Mouse (Mus musculus) adrenal gland, postnatal 25 days (tissue): ENCODE data around the gene Ern1. TPM values are rescaled to one million over a fixed set of nuclear protein-coding genes. Genes with fewer than 3 reads are reported as not detected.
"Not testable (repeated sequence)": the region's sequence is repeated elsewhere in the genome, so short reads cannot be mapped to it uniquely, and the experiment has no call there.

ENCODE experiments used
- DNase-seq: peaks from one replicate; pipeline ENCODE4 v3.0.0; 2021; ENCODE audit warnings: mixed read lengths
- total RNA-seq: library from RNA; stranded (reverse); gene quantifications from 2 replicates; pipeline ENCODE4 v1.2.3, GENCODE M21; 2021

Gene Ern1
- total RNA-seq, 1 experiment from 2014 or later: 122 TPM

GRCm38 (mm10) chr11:106480530-106480885 lies 7.1 kb downstream of the Ern1 start:
- no peak for DNase-seq

DNA sequence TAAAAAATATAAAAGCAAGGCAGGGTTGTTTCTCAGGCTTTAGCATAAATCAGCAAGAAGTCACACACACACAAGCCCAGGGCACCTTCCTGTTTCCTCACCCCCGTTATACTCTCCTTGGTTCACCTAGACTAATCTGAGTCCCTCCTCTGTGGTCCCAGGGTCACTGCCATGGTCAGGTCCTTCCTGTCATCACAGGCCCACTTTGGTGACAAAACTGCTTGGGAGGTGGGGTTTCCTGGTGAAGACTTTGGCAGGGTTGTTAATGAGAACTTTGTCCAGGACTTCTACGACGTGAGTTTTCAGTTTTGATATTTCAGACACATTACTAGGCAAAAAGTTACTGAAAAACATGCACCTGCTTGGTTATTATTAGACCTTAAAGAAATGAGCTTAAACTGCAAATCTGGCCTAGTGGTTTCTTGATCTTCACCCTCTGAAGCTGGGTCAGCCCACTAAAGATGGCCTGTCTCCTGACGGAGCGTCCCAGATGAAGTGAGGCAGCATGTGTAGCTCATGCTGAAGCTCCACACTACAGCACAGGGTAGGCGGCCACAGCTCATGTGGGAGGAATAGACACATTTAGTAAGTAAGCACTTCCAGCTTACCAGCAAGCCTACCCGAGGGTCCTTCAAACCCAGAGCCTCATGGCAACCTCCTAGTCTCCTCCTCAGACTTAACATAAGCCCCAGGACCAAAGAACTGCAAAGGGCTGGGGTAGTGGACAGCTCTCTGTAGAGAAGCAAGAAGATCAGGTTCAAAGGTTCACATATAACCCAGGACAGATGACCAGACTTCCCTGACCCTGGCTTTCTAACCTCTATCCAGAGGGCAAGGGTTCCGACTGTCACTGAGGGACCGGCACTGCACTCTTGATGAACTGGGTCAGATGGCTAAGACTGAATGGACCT lies 7.8 kb downstream of the Ern1 start:
- no peak for DNase-seq

GRCm38 (mm10) chr11:106478745-106479144 lies 8.9 kb downstream of the Ern1 start:
- DNase-seq: no peak

GRCm38 (mm10) chr11:106477505-106478160 lies 10.0 kb downstream of the Ern1 start:
- no peak for DNase-seq

- DNase-seq: no peak
Measured at GRCm38 (mm10) chr11:106475309-106475708, 12.3 kb downstream of the Ern1 start.

DNA sequence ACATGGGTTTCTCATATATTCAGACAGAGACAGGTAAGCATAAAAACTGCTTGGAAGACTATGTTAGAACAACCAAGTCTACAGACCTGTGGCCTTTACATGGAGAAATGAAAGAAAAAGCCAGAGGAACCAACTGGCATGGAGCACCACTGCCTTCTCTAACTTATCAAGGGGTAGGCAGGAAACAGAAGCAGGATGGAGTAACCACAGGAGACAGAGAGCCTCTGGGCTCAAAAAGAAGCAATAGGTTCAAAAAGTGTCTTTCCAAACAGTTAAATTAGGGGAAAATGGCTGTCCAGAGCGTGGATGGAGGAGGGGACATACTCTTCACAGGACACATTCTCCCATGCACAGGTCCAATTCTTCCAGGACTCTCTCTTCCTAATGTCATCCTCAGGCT lies 16.0 kb downstream of the Ern1 start:
- DNase-seq: no peak

GRCm38 (mm10) chr11:106468509-106468908 lies 19.1 kb downstream of the Ern1 start:
- DNase-seq: no peak

- DNase-seq: no peak
Measured at GRCm38 (mm10) chr11:106465932-106466331, 21.7 kb downstream of the Ern1 start.

- DNase-seq: no peak
Measured at GRCm38 (mm10) chr11:106465545-106465903, 22.1 kb downstream of the Ern1 start.

DNA sequence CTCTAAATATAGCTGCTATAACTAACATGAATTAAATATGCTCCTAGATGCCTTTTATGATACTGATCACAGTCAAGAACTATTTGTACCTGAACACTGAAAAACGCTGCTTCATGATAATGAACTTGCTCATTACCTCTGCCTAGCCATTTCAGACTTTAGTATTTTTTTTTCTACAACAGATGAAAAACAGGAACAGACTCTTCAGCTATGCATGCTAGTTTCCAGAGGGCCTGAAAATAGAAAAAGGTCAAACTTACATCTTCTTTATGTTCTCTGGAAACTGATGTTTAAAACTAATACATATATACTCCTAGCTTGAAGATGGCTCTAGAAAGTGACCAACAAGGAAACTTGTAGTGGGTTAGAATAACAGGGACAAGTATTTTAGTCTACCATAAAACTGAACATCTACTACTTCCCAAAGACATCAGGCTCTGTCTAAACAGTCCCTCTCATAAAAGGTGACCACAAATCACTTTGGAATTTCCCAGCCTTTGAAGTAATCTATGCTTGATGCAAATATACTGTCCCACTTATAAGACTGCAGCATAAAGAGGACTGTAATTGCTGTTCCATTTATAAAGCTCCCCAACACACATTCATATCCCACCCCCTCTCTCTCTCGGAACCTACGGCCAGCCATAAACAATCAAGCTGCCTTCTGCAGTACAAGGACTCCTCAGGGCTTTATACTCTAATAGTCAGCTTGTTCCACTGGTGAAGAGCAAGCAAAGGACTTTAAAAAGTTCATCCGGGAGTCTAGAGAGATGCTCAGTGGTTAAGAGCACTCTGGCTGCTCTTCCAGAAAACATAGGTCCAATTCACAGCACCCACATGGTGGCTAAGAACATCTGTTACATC lies 22.7 kb downstream of the Ern1 start:
- no peak for DNase-seq

DNA sequence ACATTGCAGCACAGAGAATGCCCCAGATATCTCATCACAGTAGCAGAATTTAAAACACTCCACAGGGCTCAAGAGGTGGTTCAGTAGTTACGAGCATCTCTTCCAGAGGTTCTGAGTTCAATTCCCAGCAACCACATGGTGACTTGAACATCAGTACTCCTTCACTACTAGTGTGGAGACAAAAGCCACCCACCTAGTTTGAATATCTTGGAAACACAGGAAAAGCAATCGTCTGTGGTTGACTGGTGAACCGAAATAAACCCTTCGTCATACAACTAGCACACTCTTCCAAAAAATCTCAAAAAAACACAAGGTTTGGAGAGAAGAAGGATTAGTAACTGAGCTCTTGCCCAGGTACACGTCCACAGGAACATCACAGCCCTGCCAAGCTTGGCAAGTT lies 23.8 kb downstream of the Ern1 start:
- no peak for DNase-seq

DNA sequence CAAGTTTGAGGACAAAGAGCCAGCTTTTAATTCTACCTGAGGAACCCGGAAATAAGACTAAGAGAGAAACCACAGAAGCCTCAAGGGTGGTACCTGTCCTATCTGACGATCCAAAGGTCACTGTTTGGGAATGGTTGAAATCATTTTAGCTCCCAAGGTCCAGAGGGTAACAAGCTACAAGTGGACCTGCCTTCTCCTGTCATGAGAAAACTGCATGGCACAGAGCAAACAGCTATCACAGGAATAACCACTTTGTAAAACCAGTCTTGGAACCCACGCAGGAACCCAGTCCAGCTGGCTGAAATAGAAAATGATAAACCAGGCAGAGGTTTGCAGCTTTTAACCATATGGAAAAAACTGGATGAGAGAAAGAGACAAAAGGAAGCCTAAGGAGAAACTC lies 25.3 kb downstream of the Ern1 start:
- no peak for DNase-seq

DNA sequence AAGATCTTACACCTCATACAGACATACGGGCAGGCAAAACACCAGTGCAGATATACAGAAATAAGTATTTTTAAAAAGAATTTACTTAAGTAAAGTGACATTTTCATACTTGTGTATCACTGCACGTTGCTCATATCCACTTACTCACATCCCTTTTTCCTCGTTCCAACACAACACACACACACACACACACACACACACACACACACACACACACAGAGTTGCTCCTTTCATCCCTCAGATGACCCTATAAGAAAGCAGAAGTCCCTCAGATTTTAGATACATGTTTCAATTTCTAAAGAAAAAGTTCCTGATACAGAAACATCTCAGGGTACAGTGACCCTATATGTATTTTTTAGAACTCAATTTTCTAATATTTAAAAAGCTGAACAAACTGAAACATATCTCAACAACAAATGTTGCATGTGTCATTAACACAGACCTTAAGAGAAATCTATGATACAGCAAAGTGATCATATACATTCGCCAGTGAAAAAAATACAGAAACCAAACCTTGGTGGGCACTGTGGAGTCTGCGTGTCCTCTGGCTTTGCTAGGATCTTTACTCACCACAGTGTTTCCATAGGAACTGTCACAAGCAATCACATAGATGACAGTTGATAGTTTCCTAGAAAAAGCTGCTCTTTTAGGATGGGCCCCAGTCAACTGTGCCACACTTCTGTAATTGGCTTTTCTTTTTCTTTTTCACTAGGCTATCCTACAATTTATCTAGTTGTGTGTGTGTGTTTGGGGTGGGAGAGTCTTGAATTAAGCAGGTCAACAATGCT lies 26.3 kb downstream of the Ern1 start:
- no peak for DNase-seq

GRCm38 (mm10) chr11:106460671-106461070 lies 27.0 kb downstream of the Ern1 start:
- no peak for DNase-seq

- DNase-seq: no peak
Measured at GRCm38 (mm10) chr11:106458540-106458939, 29.1 kb downstream of the Ern1 start.

DNA sequence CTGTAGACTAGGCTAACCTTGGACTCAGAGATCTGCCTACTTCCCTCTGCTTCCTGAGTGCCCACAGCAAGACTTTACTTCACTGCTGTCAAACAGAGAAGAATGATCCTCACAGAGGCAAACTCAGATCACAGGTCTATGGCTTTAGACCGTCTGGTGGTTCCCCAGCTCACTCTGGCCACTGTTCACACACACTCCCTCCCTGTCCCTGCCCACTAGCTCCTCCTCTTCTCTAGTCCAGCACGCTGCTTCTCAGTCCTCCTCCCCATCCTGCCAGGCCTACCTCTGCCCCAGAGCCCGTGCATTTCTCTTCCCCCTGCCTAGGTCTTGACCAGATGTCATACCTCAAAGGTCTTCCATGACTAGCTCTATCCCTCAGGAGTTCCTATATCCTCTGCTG lies 44.0 kb downstream of the Ern1 start:
- DNase-seq: no peak

DNA sequence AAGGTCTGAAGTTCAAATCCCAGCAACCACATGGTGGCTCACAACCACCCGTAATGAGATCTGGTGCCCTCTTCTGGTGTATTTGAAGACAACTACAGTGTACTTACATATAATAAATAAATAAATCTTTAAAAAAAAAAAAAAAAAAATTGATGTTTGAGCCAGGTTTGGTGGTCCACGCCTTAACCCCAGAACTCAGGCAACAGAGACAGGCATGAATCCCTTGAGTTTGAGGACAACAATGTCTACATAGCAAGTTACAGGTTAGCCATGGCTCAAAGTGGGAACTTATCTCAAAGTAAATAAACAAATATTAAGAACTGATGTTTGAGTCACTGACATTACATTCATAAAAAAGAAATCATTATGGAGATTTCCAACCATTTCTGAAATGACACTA lies 45.1 kb downstream of the Ern1 start:
- DNase-seq: not testable (repeated sequence)

DNA sequence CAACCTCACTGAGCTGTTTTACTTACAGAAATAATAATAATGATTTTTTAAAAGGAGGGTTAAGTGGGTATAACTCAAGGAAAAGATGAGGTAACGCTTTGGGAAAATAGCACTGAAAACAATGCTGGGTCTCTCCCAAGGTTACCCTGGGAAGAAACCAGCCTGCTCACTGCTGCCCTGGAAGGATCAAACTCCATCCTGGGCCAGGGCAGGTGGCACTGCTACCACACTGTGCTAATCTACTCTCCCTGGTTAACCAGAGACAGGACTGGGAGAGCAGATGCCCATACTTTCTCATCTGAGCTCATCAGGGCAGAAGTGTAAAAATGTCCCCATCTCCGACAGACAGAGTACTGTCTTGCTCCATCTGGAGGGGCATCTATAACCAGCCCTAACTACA lies 47.3 kb downstream of the Ern1 start:
- DNase-seq: no peak

DNA sequence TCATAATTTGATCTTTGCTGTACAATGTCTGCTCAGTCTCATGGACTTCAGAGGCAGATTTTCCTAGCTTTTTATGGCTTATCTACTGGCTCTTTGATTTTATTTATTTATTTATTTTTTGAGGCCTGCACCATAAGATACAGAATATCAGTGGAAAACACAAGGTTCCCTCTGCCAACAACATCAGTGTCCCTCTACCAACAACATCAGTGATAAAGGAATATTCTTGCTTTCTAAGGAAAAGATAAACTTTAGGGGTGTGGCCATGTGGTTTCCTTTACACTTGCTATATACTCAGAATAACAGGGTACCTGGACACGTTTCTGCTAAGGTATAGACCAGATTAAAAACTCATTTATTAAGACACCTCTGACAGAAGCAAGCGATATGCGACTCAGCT lies 48.3 kb downstream of the Ern1 start:
- no peak for DNase-seq

- peak; percentile 25 for DNase-seq
Measured at GRCm38 (mm10) chr11:106438524-106439177, 49.0 kb downstream of the Ern1 start.

- DNase-seq: no peak
Measured at GRCm38 (mm10) chr11:106437543-106437942, 50.1 kb downstream of the Ern1 start.

GRCm38 (mm10) chr11:106437039-106437438 lies 50.6 kb downstream of the Ern1 start:
- peak; percentile 64 for DNase-seq
